8 mouse cellular contexts compared by ENCODE assay signal in genomic region chr2:119971837-119972536, GRCm38 (mm10). TPM values are rescaled to one million over a fixed set of nuclear protein-coding genes. Genes with fewer than 3 reads are reported as not detected.
DNase-seq lines count a peak whose midpoint lies in the region; ATAC-seq and TF ChIP-seq lines count a peak whose summit lies in the region.

No protein-coding gene starts in this region.

- peak overlapping the region; percentile 89 for H3K9ac ChIP-seq in forebrain, embryonic 16.5 days (replicated peaks; ENCODE audit: low read depth, low read length)
- peak overlapping the region; percentile 80 for H3K9ac ChIP-seq in lung, embryonic 14.5 days

- H3K4me1 ChIP-seq in G1E (ENCODE audit: insufficient read depth, low read depth, low read length) = peaks cover 23% of the 10 kb centered on the region
- peaks cover 21% of the 10 kb centered on the region for H3K4me1 ChIP-seq in forebrain, embryonic 16.5 days (replicated peaks; ENCODE audit: control insufficient read depth, insufficient read depth, low read length)
- no peaks in the 10 kb centered on the region for H3K4me1 ChIP-seq in lung, embryonic 14.5 days (ENCODE audit: insufficient read depth)
- H3K4me1 ChIP-seq in olfactory bulb, adult 2 months (ENCODE audit: control insufficient read depth, insufficient read depth, low read length) = peaks cover 2% of the 10 kb centered on the region; the same call in 1 of the 2 replicates
- H3K4me1 ChIP-seq in thymus, adult 2 months (replicated peaks; ENCODE audit: control insufficient read depth, insufficient read depth, low read length) = peaks cover 9% of the 10 kb centered on the region

- peak overlapping the region; percentile 85 for H3K4me3 ChIP-seq in G1E (ENCODE audit: low read depth, low read length)
- H3K4me3 ChIP-seq in forebrain, embryonic 16.5 days (replicated peaks; ENCODE audit: low read length) = peak overlapping the region; percentile 94
- peak overlapping the region; percentile 64 for H3K4me3 ChIP-seq in layer of hippocampus, adult 2 months
- H3K4me3 ChIP-seq in lung, embryonic 14.5 days (ENCODE audit: low read depth, low read length) = peak overlapping the region; percentile 76
- peak overlapping the region; percentile 87 for H3K4me3 ChIP-seq in olfactory bulb, adult 2 months (ENCODE audit: insufficient read depth, low read depth, low read length)
- H3K4me3 ChIP-seq in thymus, adult 2 months (ENCODE audit: control insufficient read depth, insufficient read depth, low read length) = peak overlapping the region; percentile 79

- peak; percentile 83 for TF ChIP-seq POLR2A in olfactory bulb, adult 2 months (IDR thresholded peaks at IDR 0.05; ENCODE audit: insufficient read depth, low read depth, low read length)
- TF ChIP-seq POLR2A in thymus, adult 2 months (IDR thresholded peaks at IDR 0.05; ENCODE audit: control insufficient read depth, extremely low read depth, insufficient read depth, low read length, poor library complexity) = no peak

- peak overlapping the region; percentile 65 for H3K27ac ChIP-seq in forebrain, embryonic 16.5 days (ENCODE audit: low read length)
- peak overlapping the region; percentile 91 for H3K27ac ChIP-seq in layer of hippocampus, adult 2 months
- H3K27ac ChIP-seq in lung, embryonic 14.5 days (ENCODE audit: low read depth) = peak overlapping the region; percentile 65
- H3K27ac ChIP-seq in olfactory bulb, adult 2 months (ENCODE audit: insufficient read depth, low read depth, low read length) = peak overlapping the region; percentile 57
- no peak overlapping the region for H3K27ac ChIP-seq in thymus, adult 2 months (ENCODE audit: control insufficient read depth, insufficient read depth, low read length)

- peak; percentile 98 for ATAC-seq in G1E (ENCODE audit: extremely low read depth, insufficient number of reproducible peaks, low FRiP score, poor library complexity, severe bottlenecking)
- ATAC-seq in forebrain, embryonic 16.5 days = peak; percentile 100
- peak; percentile 98 for ATAC-seq in lung, embryonic 14.5 days (ENCODE audit: insufficient read depth)

- H3K9me3 ChIP-seq in G1E (replicated peaks) = no peaks in the 10 kb centered on the region
- no peaks in the 10 kb centered on the region for H3K9me3 ChIP-seq in forebrain, embryonic 16.5 days (ENCODE audit: control insufficient read depth, low read length)
- H3K9me3 ChIP-seq in lung, embryonic 14.5 days (ENCODE audit: low read depth, low read length) = no peaks in the 10 kb centered on the region

- peak overlapping the region; percentile 67 for H3K4me2 ChIP-seq in forebrain, embryonic 16.5 days (ENCODE audit: low read length)
- H3K4me2 ChIP-seq in lung, embryonic 14.5 days = peak overlapping the region; percentile 65

- under 1% methylated on average over 32 of the region's 32 CpGs for WGBS in forebrain, embryonic 16.5 days
- WGBS in lung, embryonic 14.5 days = under 1% methylated on average over 32 of the region's 32 CpGs
- WGBS in olfactory bulb, adult 2 months = under 1% methylated on average over 32 of the region's 32 CpGs
- 7% methylated on average over 32 of the region's 32 CpGs for WGBS in thymus, adult 2 months

- no peak for TF ChIP-seq CTCF in G1E (IDR thresholded peaks at IDR 0.05; ENCODE audit: low read depth, low read length)
- TF ChIP-seq CTCF in layer of hippocampus, adult 2 months (conservative IDR thresholded peaks at IDR 0.05) = peak; percentile 67
- TF ChIP-seq CTCF in lung, embryonic 14.5 days (IDR thresholded peaks at IDR 0.05; ENCODE audit: low read depth) = peak; percentile 60
- TF ChIP-seq CTCF in olfactory bulb, adult 2 months (IDR thresholded peaks at IDR 0.05; ENCODE audit: insufficient read depth, low read depth, low read length) = 0 out of 2 replicates have a peak, but pooled peaks have one; percentile 24
- no peak; the same call in none of the 2 replicates for TF ChIP-seq CTCF in thymus, adult 2 months (IDR thresholded peaks at IDR 0.05; ENCODE audit: borderline replicate concordance, control insufficient read depth, extremely low read depth, insufficient read depth, low read length, poor library complexity)

- no peaks in the 10 kb centered on the region for H3K27me3 ChIP-seq in G1E (ENCODE audit: insufficient read depth, low read length)
- no peaks in the 10 kb centered on the region for H3K27me3 ChIP-seq in forebrain, embryonic 16.5 days (replicated peaks; ENCODE audit: control insufficient read depth, insufficient read depth, low read length)
- no peaks in the 10 kb centered on the region for H3K27me3 ChIP-seq in lung, embryonic 14.5 days (ENCODE audit: insufficient read depth, low read length)
- H3K27me3 ChIP-seq in thymus, adult 2 months (ENCODE audit: control insufficient read depth, insufficient read depth, low read length) = no peaks in the 10 kb centered on the region

- peak; percentile 88 for DNase-seq in G1E (ENCODE audit: low spot score)
- peak; percentile 96 to 98 for DNase-seq in cerebellum, adult 18-20 months
- peak; percentile 94 to 95 for DNase-seq in heart, postnatal 36 days
- DNase-seq in layer of hippocampus, adult 2 months (ENCODE audit: low spot score in 2 of 2) = peak; percentile 94 to 96
- peak; percentile 97 for DNase-seq in lung, embryonic 14.5 days
- peak; percentile 98 for DNase-seq in thymus, adult 2 months

- intact Hi-C loops in heart, postnatal 36 days (cut with DNase I) = loop anchor here (1.0 to 2.0 kb wide), 3 partner anchors 23 to 199 kb away; no protein-coding TSS in a partner anchor

- peaks cover 6% of the 10 kb centered on the region for H3K36me3 ChIP-seq in G1E (replicated peaks)
- peaks cover 3% of the 10 kb centered on the region; the same call in 1 of the 2 replicates for H3K36me3 ChIP-seq in forebrain, embryonic 16.5 days (ENCODE audit: control insufficient read depth, insufficient read depth)
- H3K36me3 ChIP-seq in lung, embryonic 14.5 days (ENCODE audit: insufficient read depth) = peaks cover 5% of the 10 kb centered on the region; the same call in 1 of the 2 replicates
- H3K36me3 ChIP-seq in thymus, adult 2 months (ENCODE audit: control insufficient read depth, insufficient read depth, low read length) = no peaks in the 10 kb centered on the region

RNA-seq across cellular contexts. Expression of gene Mapkbp1, which starts 0.5 kb away (rescaled TPM):
- total RNA-seq in G1E (2014; fragmentation: Nextera tagmentation) = 9.3 and 9.8 TPM in 2 replicates
- 3.7 and 3.9 TPM in 2 replicates for total RNA-seq in G1E (2017)
- 2.8 and 4.2 TPM in 2 replicates for polyA plus RNA-seq in G1E (2012)
- polyA plus RNA-seq in forebrain, embryonic 16.5 days (2015; fragmentation: Nextera tagmentation; extraction: Ambion mirVana) = 4.9 and 5.8 TPM in 2 replicates
- total RNA-seq in heart, postnatal 36 days (2021) = 1 to 10 TPM; 7.8 to 9.2 TPM
- 10 to 100 TPM; 43.7 to 45.6 TPM for total RNA-seq in layer of hippocampus, adult 2 months (2021)
- 3.4 and 4.0 TPM in 2 replicates for polyA plus RNA-seq in lung, embryonic 14.5 days (2014; fragmentation: Nextera tagmentation; extraction: Ambion mirVana)
- polyA plus RNA-seq in olfactory bulb, adult 2 months (2012; ENCODE audit: insufficient read depth, insufficient read length, low replicate concordance, missing spikeins) = not detected in 2 replicates
- 15.5 and 15.7 TPM in 2 replicates for polyA plus RNA-seq in thymus, adult 2 months (2012; rRNA removed)

RNA-seq across cellular contexts. Expression of gene Jmjd7, which starts 55.3 kb away (rescaled TPM):
- total RNA-seq in G1E (2014; fragmentation: Nextera tagmentation) (2.8 and 3.7 TPM in 2 replicates), G1E (2017) (0.66 and 0.70 TPM in 2 replicates)
- 3.2 TPM in 2 replicates for polyA plus RNA-seq in G1E (2012)
- 16.2 and 17.4 TPM in 2 replicates for polyA plus RNA-seq in forebrain, embryonic 16.5 days (2015; fragmentation: Nextera tagmentation; extraction: Ambion mirVana)
- total RNA-seq in heart, postnatal 36 days (2021) = 1 to 10 TPM; 7.7 to 8.2 TPM
- 1 to 10 TPM; 5.5 to 6.6 TPM for total RNA-seq in layer of hippocampus, adult 2 months (2021)
- 19.9 and 21.8 TPM in 2 replicates for polyA plus RNA-seq in lung, embryonic 14.5 days (2014; fragmentation: Nextera tagmentation; extraction: Ambion mirVana)
- polyA plus RNA-seq in olfactory bulb, adult 2 months (2012; ENCODE audit: insufficient read depth, insufficient read length, low replicate concordance, missing spikeins) = not detected in 2 replicates
- polyA plus RNA-seq in thymus, adult 2 months (2012; rRNA removed) = 13.9 and 15.5 TPM in 2 replicates

RNA-seq across cellular contexts. Expression of gene Gm28042, which starts 55.3 kb away (rescaled TPM):
- total RNA-seq in G1E (2014; fragmentation: Nextera tagmentation) (not detected in 2 replicates), G1E (2017) (0.05 and 0.23 TPM in 2 replicates)
- polyA plus RNA-seq in G1E (2012) = 0.06 and 0.21 TPM in 2 replicates
- polyA plus RNA-seq in forebrain, embryonic 16.5 days (2015; fragmentation: Nextera tagmentation; extraction: Ambion mirVana) = 4.6 and 7.2 TPM in 2 replicates
- 1 to 10 TPM in 1 of 2 experiments, under 1 TPM in 1; 0.68 to 1.3 TPM for total RNA-seq in heart, postnatal 36 days (2021)
- total RNA-seq in layer of hippocampus, adult 2 months (2021) = 1 to 10 TPM; 1.1 to 2.4 TPM
- 2.2 and 3.3 TPM in 2 replicates for polyA plus RNA-seq in lung, embryonic 14.5 days (2014; fragmentation: Nextera tagmentation; extraction: Ambion mirVana)
- not detected in 2 replicates for polyA plus RNA-seq in olfactory bulb, adult 2 months (2012; ENCODE audit: insufficient read depth, insufficient read length, low replicate concordance, missing spikeins)
- 7.0 and 8.8 TPM in 2 replicates for polyA plus RNA-seq in thymus, adult 2 months (2012; rRNA removed)

Comparison
In these comparisons a context has a peak if more than half of its experiments do, and no peak if none do; other contexts are left out.
1. CTCF ChIP-seq: peak in layer of hippocampus, adult 2 months (single experiment), lung, embryonic 14.5 days (single experiment) and olfactory bulb, adult 2 months (single experiment); none in G1E (single experiment) and thymus, adult 2 months (single experiment).
2. Peak in every context shown above with its lines, with median percentiles within 50 percentile points of each other: ATAC-seq, DNase-seq and H3K4me3 ChIP-seq.